Mouse (Mus musculus): ENCODE measurements at regions not wholly inside any gene's neighbourhood (a gene's known extent, or its start where the extent isn't known, plus 50 kb on each side); places are given as distances from the start of the nearest gene placed in this dataset.

DNA sequence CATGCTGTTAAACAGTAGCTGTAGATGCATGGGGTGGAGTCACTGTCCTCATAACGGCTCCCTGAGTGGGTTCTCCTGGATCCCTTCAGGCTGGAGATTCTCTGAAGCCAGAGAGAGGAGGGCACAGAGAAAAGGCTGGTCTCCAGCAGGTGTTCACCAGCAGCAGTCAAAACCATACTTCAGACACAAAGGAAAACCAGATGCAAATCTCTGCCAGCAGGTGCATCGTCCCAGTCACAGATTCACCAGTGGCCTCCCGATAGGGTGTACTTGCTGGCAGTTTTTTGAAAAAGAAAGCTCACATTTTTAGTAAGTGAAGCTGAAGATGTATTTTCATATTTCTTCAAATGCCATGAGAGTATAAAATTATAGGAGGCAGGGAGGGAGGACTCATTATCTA, 77.6 kb upstream of the Pld5 start:
- H3K36me3 ChIP-seq (replicated peaks): no peaks in the 10 kb centered on the region
- 64% methylated on average over 3 of the region's 3 CpGs for WGBS
- no peaks in the 10 kb centered on the region for H3K9me3 ChIP-seq
- H3K27me3 ChIP-seq (replicated peaks): no peaks in the 10 kb centered on the region
- ATAC-seq (replicated peaks): no peak
- no peak overlapping the region for H3K4me2 ChIP-seq
- H3K4me1 ChIP-seq: peaks cover 17% of the 10 kb centered on the region
- H3K9ac ChIP-seq: no peak overlapping the region
- no peak overlapping the region for H3K27ac ChIP-seq
- no peak overlapping the region for H3K4me3 ChIP-seq

DNA sequence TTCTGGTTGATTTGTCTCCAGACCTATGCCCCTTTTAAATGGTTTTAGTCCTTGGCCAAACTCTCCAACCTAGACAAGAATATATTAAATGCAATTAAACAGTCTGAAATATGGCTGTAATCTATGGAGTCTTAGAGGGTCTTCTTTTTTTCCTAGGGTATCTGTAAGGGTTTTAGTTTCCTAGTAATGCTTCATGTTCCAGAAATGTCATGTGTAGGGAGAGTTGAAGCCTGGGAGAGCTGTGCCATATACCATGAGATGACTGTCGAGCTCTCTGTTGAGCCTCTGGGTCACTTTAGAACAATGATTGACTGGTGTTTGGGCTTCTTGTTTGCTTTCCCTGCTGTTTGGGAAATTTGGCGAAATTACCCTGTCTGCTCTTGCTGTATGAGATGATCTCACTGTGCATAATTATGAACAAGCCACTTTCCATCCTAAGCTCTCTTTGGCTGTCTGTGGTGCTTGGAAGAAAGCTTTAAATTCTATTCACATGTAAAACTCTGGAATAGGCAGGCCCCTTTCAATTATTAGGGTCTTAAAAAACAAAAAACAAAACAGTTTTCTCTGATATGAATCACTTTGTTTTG, 74.9 kb upstream of the Pld5 start:
- Histone ChIP-seq H3K9ac (no peak overlapping the region), H3K27me3 (replicated peaks) (no peaks in the 10 kb centered on the region), H3K36me3 (replicated peaks) (no peaks in the 10 kb centered on the region), H3K27ac (no peak overlapping the region), H3K9me3 (no peaks in the 10 kb centered on the region), H3K4me3 (no peak overlapping the region), H3K4me1 (peaks cover 5% of the 10 kb centered on the region), H3K4me2 (no peak overlapping the region)
- no peak for ATAC-seq (replicated peaks)
- WGBS: 54% methylated on average over 2 of the region's 2 CpGs

DNA sequence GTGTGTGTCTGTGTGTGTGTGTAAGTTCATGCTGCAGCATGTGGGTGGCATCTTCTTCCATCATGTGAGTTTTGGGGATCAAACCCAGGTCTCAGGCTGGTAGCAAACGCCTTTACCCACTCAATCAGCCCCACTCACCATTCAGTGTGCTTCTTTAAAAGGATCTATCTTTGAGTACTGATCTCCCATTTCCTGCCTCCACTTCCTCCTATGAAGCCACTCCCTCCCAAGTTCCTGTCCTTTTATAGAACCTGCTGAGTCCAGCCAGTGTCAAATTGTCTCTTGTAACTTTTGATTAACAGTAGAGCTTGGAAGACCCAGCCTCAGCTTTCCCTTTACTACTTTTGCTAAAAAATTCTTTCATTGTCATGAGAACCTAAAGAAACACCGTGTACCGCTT, 73.0 kb upstream of the Pld5 start:
- Histone ChIP-seq H3K4me2 (no peak overlapping the region), H3K27ac (no peak overlapping the region), H3K9ac (no peak overlapping the region), H3K4me1 (no peaks in the 10 kb centered on the region), H3K36me3 (replicated peaks) (no peaks in the 10 kb centered on the region), H3K9me3 (no peaks in the 10 kb centered on the region), H3K27me3 (replicated peaks) (no peaks in the 10 kb centered on the region), H3K4me3 (no peak overlapping the region)
- 76% methylated on average over 3 of the region's 3 CpGs for WGBS
- no peak for ATAC-seq (replicated peaks)

GRCm38 (mm10) chr1:176331344-176331743, 56.2 kb upstream of the Pld5 start:
- Histone ChIP-seq H3K27me3 (replicated peaks) (no peaks in the 10 kb centered on the region), H3K4me2 (no peak overlapping the region), H3K4me3 (no peak overlapping the region), H3K27ac (no peak overlapping the region), H3K9ac (no peak overlapping the region), H3K36me3 (replicated peaks) (no peaks in the 10 kb centered on the region), H3K4me1 (no peaks in the 10 kb centered on the region), H3K9me3 (no peaks in the 10 kb centered on the region)
- 76% methylated on average over 3 of the region's 3 CpGs for WGBS
- ATAC-seq (replicated peaks): no peak
